Comparison of ENCODE assay signal across 8 mouse cellular contexts in genomic region chr6:119481741-119482390, GRCm38 (mm10). TPM values are rescaled to one million over a fixed set of nuclear protein-coding genes. Genes with fewer than 3 reads are reported as not detected.
DNase-seq lines count a peak whose midpoint lies in the region; ATAC-seq lines count a peak whose summit lies in the region.
"Not testable (repeated sequence)": the region's sequence is repeated elsewhere in the genome, so short reads cannot be mapped to it uniquely, and the experiment has no call there.

No protein-coding gene starts in this region.

- H3K9me3 ChIP-seq in heart, embryonic 10.5 days; intestine, embryonic 15.5 days; midbrain, embryonic 12.5 days: not testable (repeated sequence)

- peak overlapping the region; percentile 83 for H3K4me3 ChIP-seq in heart, embryonic 10.5 days
- H3K4me3 ChIP-seq in intestine, embryonic 15.5 days (replicated peaks), result peak overlapping the region; percentile 27
- peak overlapping the region; percentile 94 for H3K4me3 ChIP-seq in midbrain, embryonic 12.5 days

- not testable (repeated sequence) for ATAC-seq in intestine, embryonic 15.5 days; midbrain, embryonic 12.5 days (ENCODE audit: low FRiP score, low read depth)

- 6% methylated on average over 10 of the region's 10 CpGs for WGBS in heart, embryonic 10.5 days
- 3% methylated on average over 10 of the region's 10 CpGs for WGBS in intestine, embryonic 15.5 days
- 3% methylated on average over 10 of the region's 10 CpGs for WGBS in midbrain, embryonic 12.5 days

- H3K27ac ChIP-seq in heart, embryonic 10.5 days; intestine, embryonic 15.5 days; midbrain, embryonic 12.5 days (replicated peaks): not testable (repeated sequence)

- not testable (repeated sequence) for H3K9ac ChIP-seq in intestine, embryonic 15.5 days
- H3K9ac ChIP-seq in midbrain, embryonic 12.5 days (replicated peaks), result peak overlapping the region; percentile 51

- DNase-seq in 3134 (ENCODE audit: extremely low read depth, insufficient read length, low spot score) (peak; percentile 42), R1 (ENCODE audit: low read depth, low spot score) (peak; percentile 65), liver (peak; percentile 41)
- peak; percentile 54 for DNase-seq in embryo, embryonic 9.5 days (ENCODE audit: extremely low spot score)
- not testable (repeated sequence) for DNase-seq in heart, embryonic 10.5 days (ENCODE audit: low spot score)
- DNase-seq in spleen, postnatal 36 days (ENCODE audit: low spot score in 2 of 2), result peak; percentile 56 to 60

- not testable (repeated sequence) for H3K36me3 ChIP-seq in heart, embryonic 10.5 days; intestine, embryonic 15.5 days
- peaks cover 14% of the 10 kb centered on the region; the same call in 1 of the 2 replicates for H3K36me3 ChIP-seq in midbrain, embryonic 12.5 days

- peak overlapping the region; percentile 87 for H3K4me2 ChIP-seq in intestine, embryonic 15.5 days (replicated peaks)
- peak overlapping the region; percentile 96 for H3K4me2 ChIP-seq in midbrain, embryonic 12.5 days (replicated peaks)

- H3K4me1 ChIP-seq in heart, embryonic 10.5 days, result peaks cover 53% of the 10 kb centered on the region
- H3K4me1 ChIP-seq in intestine, embryonic 15.5 days (replicated peaks), result peaks cover 38% of the 10 kb centered on the region
- peaks cover 57% of the 10 kb centered on the region for H3K4me1 ChIP-seq in midbrain, embryonic 12.5 days

- H3K27me3 ChIP-seq in heart, embryonic 10.5 days (ENCODE audit: insufficient read depth, poor library complexity, severe bottlenecking); intestine, embryonic 15.5 days (replicated peaks); midbrain, embryonic 12.5 days: not testable (repeated sequence)

RNA-seq across cellular contexts. Expression of gene Fbxl14, which starts 2.4 kb away (rescaled TPM):
- 2.4 and 3.9 TPM in 2 replicates for polyA plus RNA-seq in heart, embryonic 10.5 days (2016; fragmentation: Nextera tagmentation; extraction: Ambion mirVana)
- polyA plus RNA-seq in intestine, embryonic 15.5 days (2015; fragmentation: Nextera tagmentation; extraction: Ambion mirVana), result 4.6 and 4.7 TPM in 2 replicates
- polyA plus RNA-seq in midbrain, embryonic 12.5 days (2016; fragmentation: Nextera tagmentation; extraction: Ambion mirVana), result 4.0 and 4.1 TPM in 2 replicates

Comparison
In these comparisons a context has a peak if more than half of its experiments do, and no peak if none do; other contexts are left out.
1. H3K4me3 ChIP-seq: peak in every context shown above with its lines; median percentile 94 in midbrain, embryonic 12.5 days; 83 in heart, embryonic 10.5 days; 27 in intestine, embryonic 15.5 days.